Mouse (Mus musculus) hindbrain, embryonic 14.5 days (tissue): ENCODE data around the gene Cacng8. TPM values are rescaled to one million over a fixed set of nuclear protein-coding genes. Genes with fewer than 3 reads are reported as not detected.

ENCODE experiments used
- ATAC-seq: fragments of 200-750 bp; cut with Nextera tagmentation; 2 replicates; pipeline ENCODE4 v1.8.0; 2017; ENCODE audit warnings: moderate number of reproducible peaks, mild to moderate bottlenecking, moderate TSS enrichment, moderate library complexity; ENCODE audit not compliant: low FRiP score
- DNase-seq: peaks from one replicate; pipeline ENCODE4 v3.0.0-alpha.2; 2015; ENCODE audit warnings: low spot score
- H3K27ac ChIP-seq: fragments of 300-500 bp; sonication (generic); 2 replicates; pipeline ENCODE4 v1.5.1; 2014; ENCODE audit warnings: mild to moderate bottlenecking, moderate library complexity
- H3K27me3 ChIP-seq: fragments of 300-500 bp; sonication (generic); 2 replicates; pipeline ENCODE4 v1.6.1; 2014; ENCODE audit warnings: mild to moderate bottlenecking, low read length, mixed read lengths; ENCODE audit not compliant: control insufficient read depth, insufficient read depth
- H3K36me3 ChIP-seq: fragments of 300-500 bp; sonication (generic); replicated peaks from 2 replicates; pipeline ENCODE4 v1.6.1; 2014; ENCODE audit not compliant: control insufficient read depth, insufficient read depth
- H3K4me1 ChIP-seq: fragments of 300-500 bp; sonication (generic); replicated peaks from 2 replicates; pipeline ENCODE4 v1.6.1; 2014; ENCODE audit warnings: antibody characterized with exemption, low read length, mixed read lengths; ENCODE audit not compliant: control insufficient read depth, insufficient read depth
- H3K4me2 ChIP-seq: fragments of 300-500 bp; sonication (generic); replicated peaks from 2 replicates; pipeline ENCODE4 v1.6.1; 2014; ENCODE audit warnings: mild to moderate bottlenecking, moderate library complexity
- H3K4me3 ChIP-seq: fragments of 300-500 bp; sonication (generic); replicated peaks from 2 replicates; pipeline ENCODE4 v1.5.1; 2014; ENCODE audit warnings: mild to moderate bottlenecking, low read length
- H3K9ac ChIP-seq: fragments of 300-500 bp; sonication (generic); 2 replicates; pipeline ENCODE4 v1.6.1; 2014
- H3K9me3 ChIP-seq: fragments of 300-500 bp; sonication (generic); 2 replicates; pipeline ENCODE4 v1.6.1; 2016; ENCODE audit warnings: low read length; ENCODE audit not compliant: control insufficient read depth
- WGBS: fragments of 180-500 bp; shearing (Covaris S2); extraction: QIAGEN DNeasy Blood & Tissue Kit; methylation state at CpG from one replicate; pipeline ENCODE4 v1.1.7; 2014; 5-methylcytosine and 5-hydroxymethylcytosine counted together
- microRNA-seq: library from miRNA; unstranded; fragments of <30 nt; microRNA quantifications from one replicate; pipeline ENCODE4, GENCODE M21; 2016
- polyA plus RNA-seq: library from polyadenylated mRNA; unstranded; fragments of >200 nt; fragmentation: Nextera tagmentation; extraction: Ambion mirVana; gene quantifications from 2 replicates; pipeline ENCODE4 v1.2.1, GENCODE M21; 2014

Gene Cacng8
- polyA plus RNA-seq, 1 experiment from 2014 or later: 11.5 TPM

DNA sequence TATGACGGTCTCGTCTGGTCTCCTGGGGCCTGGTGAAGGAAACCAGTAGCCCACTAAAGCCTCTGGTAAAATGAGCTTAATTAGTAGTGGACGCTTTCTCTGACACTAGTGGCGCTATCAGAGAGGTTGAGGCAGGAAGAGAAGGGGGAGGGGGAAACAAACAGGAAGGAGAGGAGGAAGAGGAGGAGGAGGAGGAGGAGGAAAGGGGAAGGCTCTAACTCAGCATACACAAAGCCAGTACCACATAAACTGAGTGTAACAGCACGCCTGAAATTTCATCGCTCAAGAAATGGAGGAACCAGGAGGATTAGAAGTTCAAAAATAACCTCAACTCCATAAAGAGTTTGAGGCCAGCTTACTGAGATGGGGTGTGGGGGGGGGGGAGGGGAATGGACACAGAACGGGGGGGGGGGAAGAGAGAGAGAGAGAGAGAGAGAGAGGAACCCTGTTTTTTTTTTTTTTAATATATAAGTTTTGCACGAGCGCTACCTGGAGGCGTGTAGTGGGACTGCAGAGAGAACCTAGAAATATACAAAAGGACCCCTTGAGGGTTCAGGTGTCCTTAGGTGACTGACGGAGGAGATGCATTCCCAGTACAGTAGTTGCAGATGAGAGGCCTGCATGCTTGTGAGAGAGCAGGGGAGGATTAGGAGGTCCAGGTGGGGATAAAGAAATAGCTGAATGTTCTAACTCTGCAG lies 63.2 kb downstream of the Cacng8 start:
- DNase-seq (no peak), ATAC-seq (no peak)
- Histone ChIP-seq H3K36me3 (no peaks in the 10 kb centered on the region), H3K27ac (no peak overlapping the region), H3K4me2 (no peak overlapping the region), H3K4me3 (no peak overlapping the region), H3K9ac (no peak overlapping the region), H3K4me1 (no peaks in the 10 kb centered on the region), H3K9me3 (no peaks in the 10 kb centered on the region), H3K27me3 (no peaks in the 10 kb centered on the region)
- WGBS: 68% methylated on average over 10 of the region's 11 CpGs

DNA sequence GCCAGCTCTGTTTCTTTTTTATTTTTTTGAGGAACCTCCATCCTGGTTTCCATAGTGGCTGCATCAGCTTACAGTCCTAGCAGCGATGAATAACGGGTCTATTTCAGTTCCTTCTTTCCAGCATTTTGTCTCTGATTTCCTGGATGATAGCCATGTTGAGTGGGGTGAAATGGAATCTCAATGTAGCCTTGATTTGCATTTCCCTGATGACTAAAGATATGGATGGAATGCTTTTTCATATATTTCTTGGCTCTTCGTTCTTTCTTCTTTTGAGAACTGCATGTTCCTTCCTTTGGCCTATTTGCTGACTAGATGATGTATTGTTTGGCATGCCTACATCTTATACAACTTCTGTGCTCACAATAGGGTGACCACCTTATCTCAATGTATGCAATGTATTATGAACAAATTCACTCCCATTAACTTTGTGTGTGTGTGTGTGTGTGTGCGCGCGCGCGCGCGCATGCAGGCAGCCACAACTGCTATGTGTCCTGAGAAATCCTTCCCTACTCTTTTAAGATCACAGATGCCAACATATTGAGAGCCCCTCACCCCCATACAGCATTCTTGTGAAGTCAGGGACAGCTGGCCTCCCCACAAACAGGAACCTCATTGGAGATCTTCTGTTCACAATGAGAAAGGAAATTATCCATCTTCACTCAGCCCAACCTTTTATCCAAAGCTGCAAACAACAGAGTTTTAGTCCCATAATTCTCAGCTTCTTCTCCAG lies 66.8 kb downstream of the Cacng8 start:
- Histone ChIP-seq H3K9me3 (no peaks in the 10 kb centered on the region), H3K36me3 (no peaks in the 10 kb centered on the region), H3K27me3 (no peaks in the 10 kb centered on the region), H3K9ac (no peak overlapping the region), H3K27ac (no peak overlapping the region), H3K4me1 (no peaks in the 10 kb centered on the region), H3K4me2 (no peak overlapping the region), H3K4me3 (no peak overlapping the region)
- no peak for DNase-seq
- WGBS: 95% methylated on average over 10 of the region's 10 CpGs
- ATAC-seq: no peak

DNA sequence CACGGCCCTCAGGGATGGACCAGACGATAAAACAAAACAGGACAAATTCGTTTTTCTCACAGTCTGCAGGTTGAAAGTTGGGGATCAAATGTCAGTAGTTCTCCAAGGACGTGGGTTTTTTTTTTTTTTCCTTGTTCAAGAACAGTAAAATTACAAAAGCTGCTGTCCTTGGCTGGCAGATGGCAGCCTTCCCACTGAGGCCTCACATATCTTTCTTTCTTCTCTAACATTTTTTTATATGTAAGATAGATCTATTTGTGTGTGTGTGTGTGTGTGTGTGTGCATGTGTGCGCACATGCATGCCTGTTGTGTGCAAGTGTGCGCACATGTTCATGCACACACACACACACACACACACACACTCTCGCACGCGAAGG lies 67.3 kb downstream of the Cacng8 start:
- DNase-seq: no peak
- Histone ChIP-seq H3K9me3 (no peaks in the 10 kb centered on the region), H3K27ac (no peak overlapping the region), H3K4me3 (no peak overlapping the region), H3K4me1 (no peaks in the 10 kb centered on the region), H3K9ac (no peak overlapping the region), H3K36me3 (no peaks in the 10 kb centered on the region), H3K27me3 (no peaks in the 10 kb centered on the region), H3K4me2 (no peak overlapping the region)
- ATAC-seq: no peak
- WGBS: 82% methylated on average over 9 of the region's 9 CpGs

DNA sequence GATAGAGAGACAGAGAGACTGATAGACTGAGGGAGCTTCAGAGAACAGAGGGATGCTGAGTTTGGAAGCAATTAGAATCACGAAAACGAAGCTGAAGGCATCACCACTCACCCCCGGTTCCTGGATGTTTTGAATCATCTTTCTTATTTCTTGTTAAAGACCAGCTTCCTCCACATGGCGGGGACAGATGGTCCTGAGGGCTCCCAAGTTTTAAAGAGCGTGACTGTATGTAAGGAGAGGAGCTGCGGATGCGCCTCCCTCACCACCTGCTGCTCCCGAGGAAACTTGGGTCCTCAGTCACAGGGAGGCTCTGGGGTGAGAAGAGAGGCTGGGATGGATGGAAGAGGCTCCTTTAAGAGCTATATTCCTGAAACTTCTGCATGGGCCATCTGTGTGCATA lies 69.8 kb downstream of the Cacng8 start:
- Histone ChIP-seq H3K36me3 (no peaks in the 10 kb centered on the region), H3K27me3 (no peaks in the 10 kb centered on the region), H3K4me1 (no peaks in the 10 kb centered on the region), H3K27ac (no peak overlapping the region), H3K4me3 (no peak overlapping the region), H3K9me3 (no peaks in the 10 kb centered on the region), H3K4me2 (no peak overlapping the region), H3K9ac (no peak overlapping the region)
- no peak for DNase-seq
- WGBS: 87% methylated on average over 8 of the region's 8 CpGs
- no peak for ATAC-seq

DNA sequence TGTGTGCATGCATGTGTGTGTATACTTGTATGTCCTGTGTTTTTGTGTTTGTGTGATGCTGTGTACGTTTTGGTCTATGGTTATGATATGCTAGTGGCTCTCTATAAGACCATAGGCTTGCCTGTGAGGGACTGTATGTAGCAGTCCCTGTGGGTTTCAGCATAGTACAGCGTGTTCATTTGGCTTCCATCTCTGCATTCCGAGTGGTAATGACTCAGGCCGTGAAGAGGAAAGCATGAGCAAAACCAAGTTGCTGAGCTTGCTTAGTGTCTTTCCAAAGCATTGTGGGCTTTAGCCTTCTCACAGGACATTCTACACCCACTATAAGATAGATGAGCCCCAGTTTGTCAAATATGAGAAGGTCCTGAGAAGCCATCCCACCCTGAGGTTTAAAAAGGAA lies 72.8 kb downstream of the Cacng8 start:
- no peak overlapping the region for H3K4me2 ChIP-seq
- H3K9me3 ChIP-seq: no peaks in the 10 kb centered on the region
- 88% methylated on average over 4 of the region's 4 CpGs for WGBS
- ATAC-seq (no peak), DNase-seq (no peak)
- H3K4me1 ChIP-seq: no peaks in the 10 kb centered on the region
- no peak overlapping the region for H3K4me3 ChIP-seq
- H3K36me3 ChIP-seq: no peaks in the 10 kb centered on the region
- H3K27ac ChIP-seq: no peak overlapping the region
- H3K27me3 ChIP-seq: no peaks in the 10 kb centered on the region
- H3K9ac ChIP-seq: no peak overlapping the region

Small RNAs within 50 kb of the gene (microRNA-seq; reads per million reads assigned to microRNA genes)
- gene Gm23450: 28.3 reads per million, percentile 38 among the genes with 10 or more reads in this experiment

Other genes with a start within 250 kb of the Cacng8 start
- not detected in 2 replicates for gene AU018091, start 221.5 kb upstream of the Cacng8 start, polyA plus RNA-seq
- 0.07 TPM in 1 of 2 replicates, not detected in the other for gene Nlrp12, start 140.9 kb upstream of the Cacng8 start, polyA plus RNA-seq
- gene Myadm, start 101.6 kb upstream of the Cacng8 start, polyA plus RNA-seq: 40.1 and 43.6 TPM in 2 replicates
- gene Prkcg, start 101.5 kb upstream of the Cacng8 start, polyA plus RNA-seq: 1.1 and 1.6 TPM in 2 replicates
- gene Cacng7, start 57.7 kb upstream of the Cacng8 start, polyA plus RNA-seq: 3.4 and 4.2 TPM in 2 replicates
- not detected in 2 replicates for gene Cacng6, start 33.5 kb downstream of the Cacng8 start, polyA plus RNA-seq
- gene Tarm1, start 111.9 kb downstream of the Cacng8 start, polyA plus RNA-seq: not detected in 2 replicates
- 0.39 and 0.70 TPM in 2 replicates for gene Oscar, start 225.5 kb downstream of the Cacng8 start, polyA plus RNA-seq
- gene Ndufa3, start 226.7 kb downstream of the Cacng8 start, polyA plus RNA-seq: 503 and 642 TPM in 2 replicates
- gene Tfpt, start 239.2 kb downstream of the Cacng8 start, polyA plus RNA-seq: 27.0 and 31.7 TPM in 2 replicates
- 79.5 and 80.8 TPM in 2 replicates for gene Prpf31, start 239.3 kb downstream of the Cacng8 start, polyA plus RNA-seq